Mouse (Mus musculus) erythroblast, adult 5-6 weeks (primary cell): ENCODE results near the gene Msh5. TPM values are rescaled to one million over a fixed set of nuclear protein-coding genes. Genes with fewer than 3 reads are reported as not detected.
A peak's percentile ranks its signal among the peaks of the same experiment; 100 is the strongest.
"Not testable (repeated sequence)": the region's sequence is repeated elsewhere in the genome, so short reads cannot be mapped to it uniquely, and the experiment has no call there.

Source experiments
- ATAC-seq: replicated peaks from 2 replicates; pipeline ENCODE4 v1.8.0; 2016; ENCODE audit warnings: moderate number of reproducible peaks, mild to moderate bottlenecking, moderate TSS enrichment, inconsistent platforms; ENCODE audit not compliant: poor library complexity, low FRiP score, severe bottlenecking
- total RNA-seq, 2 experiments: library from RNA; stranded (forward) in 1 of 2; stranded (reverse) in 1 of 2; fragments of 150-400 nt in 1 of 2; fragments of 200-764, 138-1000 nt in 1 of 2; gene quantifications; 2 replicates each; pipeline versions ENCODE4 v1.2.3 to v1.2.4; 2015 to 2017; ENCODE audit warnings: low replicate concordance in 2 of 2

The Msh5 gene
- total RNA-seq, 2 experiments from 2014 or later: 0.38 to 5.7 TPM

DNA sequence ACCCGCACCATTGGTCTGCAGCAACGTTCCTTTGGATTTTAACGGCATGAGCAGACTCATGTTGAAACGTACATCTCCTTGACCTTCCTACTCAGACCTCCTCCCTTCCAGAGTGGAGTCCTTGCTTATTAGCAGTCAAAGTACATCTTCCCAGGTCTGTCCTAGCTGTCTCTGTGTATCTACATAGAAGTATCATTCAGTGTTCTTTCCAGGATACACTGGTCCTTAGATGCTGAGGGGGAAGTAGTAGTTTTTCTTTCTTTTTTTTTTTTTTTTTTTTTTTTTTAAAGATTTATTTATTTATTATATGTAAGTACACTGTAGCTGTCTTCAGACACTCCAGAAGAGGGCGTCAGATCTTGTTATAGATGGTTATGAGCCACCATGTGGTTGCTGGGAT, 40.6 kb downstream of the Msh5 start:
- not testable (repeated sequence) for ATAC-seq

DNA sequence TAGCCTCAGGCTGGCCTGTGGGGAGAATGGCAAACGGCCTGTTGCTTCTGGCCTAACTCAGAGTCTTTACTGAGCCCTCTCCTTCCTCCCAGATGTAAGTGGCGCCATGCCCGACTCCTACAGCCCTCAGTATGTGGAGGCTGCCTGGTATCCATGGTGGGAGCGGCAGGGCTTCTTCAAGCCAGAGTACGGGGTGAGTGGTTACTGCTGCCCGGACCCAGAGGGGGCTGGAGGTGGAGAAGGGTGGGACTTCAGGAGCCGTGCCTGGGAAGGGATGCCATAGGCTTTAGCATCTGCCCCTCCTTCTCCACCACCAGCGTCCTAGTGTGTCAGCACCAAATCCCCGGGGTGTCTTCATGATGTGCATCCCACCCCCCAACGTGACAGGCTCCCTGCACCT, 41.4 kb downstream of the Msh5 start:
- no peak for ATAC-seq

DNA sequence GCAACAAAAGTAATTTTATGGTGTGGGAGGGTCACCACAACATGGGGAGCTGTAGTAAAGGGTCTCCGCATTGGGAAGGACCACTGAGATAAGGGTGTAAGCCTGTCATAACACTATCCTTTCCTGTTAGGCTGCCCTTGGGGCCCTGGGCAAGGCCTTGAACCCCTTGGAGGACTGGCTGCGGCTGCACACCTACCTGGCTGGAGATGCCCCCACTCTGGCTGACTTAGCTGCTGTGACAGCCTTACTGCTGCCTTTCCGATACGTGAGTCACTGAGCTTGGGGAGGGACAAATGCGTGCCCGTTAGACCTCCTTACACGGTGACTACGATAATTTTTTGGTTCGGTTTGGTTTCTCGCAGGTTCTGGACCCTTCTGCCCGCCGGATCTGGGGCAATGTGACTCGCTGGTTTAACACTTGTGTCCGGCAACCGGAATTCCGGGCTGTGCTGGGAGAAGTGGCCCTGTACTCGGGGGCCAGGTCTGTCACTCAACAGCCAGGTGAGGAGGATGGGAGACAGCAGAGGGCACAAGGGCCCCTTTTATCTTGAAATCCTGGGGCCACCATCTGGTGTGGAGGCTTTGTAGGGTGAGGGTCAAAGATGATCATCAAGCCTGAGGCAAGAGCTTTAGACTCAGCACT, 42.3 kb downstream of the Msh5 start:
- ATAC-seq: no peak

DNA sequence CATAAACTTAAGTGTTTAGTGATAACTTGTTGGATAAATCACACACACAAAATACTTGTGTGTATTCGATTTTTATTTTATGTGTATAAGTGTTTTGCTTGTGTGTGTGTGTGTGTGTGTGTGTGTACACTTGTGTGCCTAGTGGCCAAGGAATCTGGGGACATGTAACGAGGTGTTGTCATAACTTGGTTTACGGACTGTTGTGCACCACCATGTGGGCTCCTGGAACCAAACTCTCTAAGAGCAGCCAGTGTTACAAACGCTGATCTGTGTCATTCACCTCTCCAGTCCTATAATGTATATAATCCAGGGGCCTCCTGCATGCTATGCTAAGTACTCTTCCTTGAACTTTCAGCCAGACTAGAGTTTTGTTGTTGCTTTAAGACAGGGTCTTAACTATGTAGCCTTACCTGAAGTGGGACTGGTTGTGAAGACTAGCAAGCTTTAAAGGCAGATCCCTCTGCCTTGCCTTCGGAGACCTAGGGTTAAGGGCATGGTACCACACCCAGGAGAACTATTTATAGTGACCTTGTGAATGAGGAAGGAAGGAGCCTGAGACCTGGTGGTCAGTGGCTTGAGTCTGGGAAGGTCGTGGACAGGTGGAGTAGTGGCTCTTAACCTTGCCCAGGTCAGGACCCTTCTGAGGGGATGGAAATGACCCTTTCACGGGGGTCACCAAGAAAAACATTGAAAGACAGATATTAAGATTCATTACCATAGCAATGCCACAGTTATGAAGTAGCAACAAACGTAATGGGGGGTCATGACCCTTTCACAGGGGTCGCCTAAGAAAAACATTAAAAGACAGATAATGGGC, 43.3 kb downstream of the Msh5 start:
- no peak for ATAC-seq

DNA sequence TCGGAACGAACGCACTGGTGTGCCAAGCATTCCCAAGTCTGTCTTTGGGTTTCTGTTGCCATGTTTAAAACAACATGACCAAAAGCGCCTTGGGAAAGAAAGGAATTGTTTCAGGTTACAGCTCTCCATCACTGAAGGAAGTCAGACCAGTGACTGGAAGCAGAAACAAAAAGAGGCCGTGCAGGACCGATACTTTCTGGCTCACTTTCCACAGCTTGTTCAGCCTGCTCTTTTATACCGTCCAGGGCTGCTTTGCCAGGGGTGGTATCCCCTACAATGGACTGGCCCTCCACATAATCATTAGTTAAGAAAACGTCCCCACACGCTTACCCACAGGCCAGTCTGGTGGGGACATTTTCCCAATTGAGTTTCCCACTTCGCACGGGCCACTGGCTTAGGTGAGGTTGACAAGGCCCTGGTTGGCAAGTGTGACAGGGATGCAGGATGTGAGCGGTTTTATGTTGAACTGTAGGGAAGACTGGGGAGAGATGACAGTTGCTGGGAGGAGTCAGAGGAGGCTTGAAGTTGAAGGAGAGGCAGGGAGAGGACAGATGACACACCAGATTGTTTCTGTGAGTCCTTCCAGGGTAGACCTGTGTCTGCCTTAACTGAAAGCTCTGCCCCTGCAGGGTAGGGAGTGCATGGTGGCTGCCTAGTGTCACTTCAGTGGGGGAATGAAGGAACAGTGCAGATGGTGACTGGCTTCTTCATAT, 44.2 kb downstream of the Msh5 start:
- peak; percentile 53 for ATAC-seq

DNA sequence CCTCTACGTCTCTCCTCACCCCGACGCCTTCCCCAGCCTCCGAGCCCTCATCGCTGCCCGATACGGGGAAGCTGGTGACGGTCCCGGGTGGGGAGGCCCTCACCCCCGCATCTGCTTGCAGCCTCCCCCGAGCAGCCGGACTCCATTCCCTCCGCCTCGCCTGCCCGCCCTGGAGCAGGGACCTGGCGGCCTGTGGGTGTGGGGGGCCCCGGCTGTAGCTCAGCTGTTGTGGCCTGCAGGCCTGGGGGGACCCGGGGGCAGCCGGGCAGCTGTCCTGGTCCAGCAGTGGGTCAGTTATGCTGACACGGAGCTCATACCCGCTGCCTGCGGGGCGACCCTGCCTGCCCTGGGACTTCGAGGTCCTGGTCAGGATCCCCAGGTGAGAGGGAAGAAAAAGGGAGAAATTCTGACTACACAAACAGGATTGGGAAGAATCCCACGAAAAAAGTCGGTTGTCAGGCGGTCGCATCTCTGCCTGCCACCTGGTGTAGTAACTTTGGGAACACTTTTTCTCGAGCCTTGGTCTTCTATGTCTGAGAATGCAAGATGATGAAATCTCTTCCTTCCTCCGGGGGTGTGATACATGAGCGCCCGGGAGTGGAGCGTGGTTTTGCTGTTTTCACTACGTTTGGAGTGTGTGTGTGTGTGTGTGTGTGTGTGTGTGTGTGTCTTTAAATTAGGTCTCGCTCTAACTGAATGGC, 44.9 kb downstream of the Msh5 start:
- peak; percentile 20; the same call in 1 of the 2 replicates for ATAC-seq

DNA sequence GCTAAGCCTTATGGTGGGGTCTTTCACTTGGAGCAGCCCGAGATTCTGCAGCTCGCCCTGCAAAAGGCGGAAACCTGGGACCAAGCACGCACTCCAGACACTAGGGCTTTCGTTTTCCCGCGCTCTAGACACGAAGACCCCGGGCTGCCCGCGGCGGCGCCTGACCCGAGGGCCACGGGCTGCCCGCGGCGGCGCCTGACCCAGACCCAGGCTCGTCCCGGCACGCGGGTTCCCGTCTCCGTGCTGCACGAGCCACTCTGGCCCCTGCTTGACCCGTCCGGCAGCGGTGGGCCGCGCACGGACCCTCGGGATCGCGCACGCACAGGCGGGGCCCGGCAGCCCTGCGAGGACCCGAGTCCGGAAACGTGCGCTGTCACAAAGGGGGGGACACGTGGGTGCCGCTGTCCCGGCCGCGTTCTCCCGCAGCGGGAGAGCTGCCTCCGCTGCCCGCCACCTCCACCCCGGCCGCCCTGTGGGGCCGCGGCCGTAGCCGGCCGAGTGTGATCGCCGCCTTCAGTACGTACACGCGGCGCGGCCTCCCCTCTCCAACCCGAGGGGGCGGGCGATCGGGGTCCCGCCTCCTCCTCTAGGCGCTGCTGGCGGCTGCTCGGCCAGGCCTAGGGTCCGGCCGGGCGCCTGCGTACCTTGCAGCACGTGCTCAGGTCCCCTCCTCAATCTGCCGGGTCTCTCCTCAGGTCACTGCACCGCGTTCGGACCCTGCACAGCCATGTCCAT, 45.7 kb downstream of the Msh5 start, which contains the start of gene Vars:
Gene Vars, plus strand, starts transcription at position 271 of the 735 bp plus-strand sequence.
- peak; percentile 51 for ATAC-seq

DNA sequence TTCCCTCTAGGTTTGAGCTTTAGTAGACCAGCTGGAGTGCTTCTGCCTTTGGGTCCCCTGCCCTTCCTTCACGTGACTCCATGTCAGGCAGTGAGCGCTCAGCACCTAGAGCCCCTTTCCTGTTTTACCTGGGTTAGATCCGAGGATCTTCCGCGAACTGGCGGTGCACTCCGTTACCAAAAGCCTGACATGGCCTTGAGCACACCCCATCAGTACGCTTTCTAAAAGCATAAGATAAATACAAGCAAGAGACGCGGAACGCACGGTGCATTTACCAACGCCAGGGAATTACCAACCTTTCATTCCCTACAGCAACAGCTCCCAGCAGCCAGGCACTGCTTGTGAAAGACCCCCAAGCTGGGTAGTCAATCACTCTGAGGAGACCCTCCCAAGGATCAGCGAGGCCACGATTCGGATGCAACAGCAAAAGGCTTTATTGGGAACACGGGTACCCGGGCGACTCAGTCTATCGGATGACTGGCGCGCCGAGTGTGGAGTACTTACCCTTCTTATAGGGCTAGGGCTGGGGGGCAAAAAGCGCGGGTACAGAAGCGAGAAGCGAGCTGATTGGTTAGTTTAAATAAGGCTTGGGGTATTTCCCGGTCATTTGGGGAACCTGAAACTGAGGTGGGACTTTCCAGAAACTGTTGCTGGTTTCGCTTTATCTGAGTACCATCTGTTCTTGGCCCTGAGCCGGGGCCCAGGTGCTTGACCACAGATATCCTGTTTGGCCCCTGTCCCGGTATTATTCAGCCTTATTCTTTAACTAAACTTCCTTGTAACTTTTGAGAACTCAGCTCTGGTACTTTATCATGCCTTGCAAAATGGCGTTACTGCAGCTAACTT, 46.5 kb downstream of the Msh5 start:
- ATAC-seq: peak; percentile 23

DNA sequence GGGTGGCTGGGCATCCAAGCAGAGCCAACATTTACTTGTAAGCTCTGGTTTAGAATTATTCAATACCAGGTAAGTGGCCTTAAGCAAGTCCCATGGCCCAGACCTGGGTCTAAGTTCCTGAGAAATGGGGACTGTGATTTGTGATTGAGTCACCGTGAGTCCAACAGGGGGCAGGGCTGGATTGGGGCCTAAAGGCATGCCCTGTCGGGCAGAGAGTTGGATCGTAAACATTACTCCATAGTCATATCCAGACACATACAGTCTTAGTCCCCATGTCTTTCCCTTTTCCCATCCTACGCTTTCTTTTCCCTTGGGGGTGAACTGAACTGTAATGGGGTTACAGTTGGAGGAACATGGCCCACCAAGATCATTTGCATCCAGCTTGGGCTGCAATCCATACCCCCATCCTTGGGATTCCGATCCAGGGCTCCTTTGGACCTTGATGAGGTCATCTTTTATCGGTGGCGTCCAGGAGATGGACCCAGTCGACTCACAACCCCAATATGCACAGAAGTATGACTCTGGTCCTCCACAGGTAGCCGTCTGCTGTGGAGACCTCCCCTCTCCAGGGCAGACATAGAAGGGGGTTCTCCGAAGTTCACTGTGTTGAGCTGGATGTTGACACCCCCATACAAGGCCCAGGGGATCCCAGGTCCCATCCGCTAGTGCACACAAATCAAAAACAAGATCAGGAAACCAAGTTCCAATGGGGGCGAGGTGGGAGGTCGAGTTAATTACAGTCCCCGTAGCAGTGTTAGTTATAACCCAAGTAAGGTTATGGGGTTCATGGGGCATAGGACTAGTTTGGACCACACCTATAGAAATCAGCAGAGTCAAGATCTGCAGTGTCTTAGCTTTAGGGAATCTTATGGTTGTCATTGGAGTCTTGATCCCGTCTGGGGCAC, 47.8 kb downstream of the Msh5 start:
- no peak for ATAC-seq

DNA sequence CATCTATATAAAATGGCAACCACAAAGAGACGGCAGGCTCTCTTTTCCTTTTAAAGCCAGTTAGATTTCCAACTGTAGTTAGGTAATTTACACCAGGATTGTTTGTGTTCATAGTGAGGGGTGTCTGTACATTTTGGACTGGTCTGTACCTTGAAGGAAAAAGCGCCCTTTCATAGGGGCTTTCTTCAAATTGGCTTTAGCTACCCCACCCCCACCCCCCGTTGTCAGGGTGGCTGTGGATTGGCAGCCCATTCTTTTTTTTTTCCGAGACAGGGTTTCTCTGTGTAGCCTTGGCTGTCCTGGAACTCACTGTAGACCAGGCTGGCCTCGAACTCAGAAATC, 49.4 kb downstream of the Msh5 start:
- no peak for ATAC-seq

DNA sequence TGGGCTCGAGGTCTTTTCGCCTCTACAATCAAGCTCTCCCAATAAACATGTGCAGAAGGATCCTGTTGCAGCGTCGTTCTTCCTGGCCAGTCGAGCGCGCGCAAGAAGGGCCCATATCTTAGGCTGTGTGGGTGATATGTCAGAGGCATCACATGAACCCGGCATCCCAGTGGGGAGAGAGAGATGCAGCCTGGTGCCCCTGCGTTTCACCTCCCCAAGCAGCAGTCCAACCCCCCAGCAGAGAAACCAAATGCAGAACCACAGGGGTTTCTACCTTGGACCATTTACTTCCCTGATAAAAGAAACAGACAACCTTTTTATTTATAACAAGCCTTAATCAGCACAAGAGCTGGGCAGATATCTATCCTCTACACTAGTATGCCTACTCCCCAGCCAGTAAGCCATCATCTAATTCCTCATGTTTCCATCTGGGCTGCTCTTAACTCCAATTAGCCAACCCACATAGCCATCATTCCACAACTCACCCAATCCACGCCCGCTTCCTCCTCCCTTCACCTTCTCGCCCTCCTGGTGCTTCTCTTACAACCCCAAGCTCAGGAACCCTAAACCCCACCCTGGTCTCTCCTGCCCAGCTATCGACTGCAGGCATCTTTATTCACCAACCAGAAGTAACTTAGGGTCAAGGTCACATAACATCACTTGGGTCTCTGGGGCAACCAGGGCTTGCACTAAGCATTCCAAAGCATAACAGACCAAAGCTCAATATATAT, 50.0 kb downstream of the Msh5 start:
- peak; percentile 32; the same call in 1 of the 2 replicates for ATAC-seq

DNA sequence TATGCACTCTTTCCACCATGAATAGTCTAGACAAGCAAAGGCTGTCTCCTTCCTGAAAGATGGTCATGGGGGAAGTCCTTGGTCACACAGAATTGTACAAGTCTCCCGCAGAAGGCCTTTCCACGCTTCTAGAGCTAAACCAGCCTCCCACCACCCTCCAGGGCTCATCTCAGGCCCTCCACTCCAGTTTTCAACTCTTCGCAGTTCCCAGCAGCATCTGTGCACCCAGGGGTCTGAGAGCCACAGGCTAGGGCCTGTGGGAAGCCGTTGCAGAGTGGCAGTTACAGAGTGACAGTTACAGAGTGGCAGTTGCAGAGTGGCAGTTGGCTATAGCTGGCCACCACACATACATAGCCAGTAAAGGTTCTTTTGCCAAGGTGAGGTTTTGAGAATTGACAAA, 50.6 kb downstream of the Msh5 start:
- ATAC-seq: not testable (repeated sequence)

DNA sequence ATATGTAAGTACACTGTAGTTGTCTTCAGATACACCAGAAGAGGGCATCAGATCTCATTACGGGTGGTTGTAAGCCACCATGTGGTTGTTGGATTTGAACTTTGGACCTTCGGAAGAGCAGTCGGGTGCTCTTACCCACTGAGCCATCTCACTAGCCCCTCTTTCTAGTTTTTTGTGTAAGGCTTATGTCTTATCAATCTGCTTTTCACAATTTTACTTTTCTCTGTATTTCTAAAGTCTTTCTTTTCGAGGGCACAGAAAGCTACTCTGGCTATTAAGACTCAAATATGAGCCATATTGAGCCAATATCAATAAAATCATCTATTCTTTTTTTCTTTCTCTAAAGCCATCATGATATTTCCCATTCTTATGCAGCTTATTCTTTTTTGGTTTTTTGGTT, 51.4 kb downstream of the Msh5 start:
- not testable (repeated sequence) for ATAC-seq

DNA sequence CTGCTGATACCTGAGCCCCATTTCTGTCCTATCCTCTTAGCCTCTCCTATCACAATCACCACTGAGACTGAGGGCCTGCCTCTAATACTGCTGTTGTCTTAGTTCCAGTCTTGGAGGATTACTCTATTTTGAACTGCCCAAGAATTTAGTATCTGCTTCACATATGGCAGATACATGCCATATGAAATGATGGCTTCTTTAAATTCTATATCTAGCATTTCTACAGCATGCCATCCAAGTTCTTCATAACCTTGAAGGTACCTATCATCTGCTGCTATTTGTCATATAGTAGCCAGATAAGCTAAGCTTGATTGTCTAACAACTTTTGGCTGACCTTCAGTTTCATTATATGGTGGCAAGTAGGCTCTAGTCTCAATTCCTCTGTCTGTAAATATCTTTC, 51.8 kb downstream of the Msh5 start:
- no peak for ATAC-seq

DNA sequence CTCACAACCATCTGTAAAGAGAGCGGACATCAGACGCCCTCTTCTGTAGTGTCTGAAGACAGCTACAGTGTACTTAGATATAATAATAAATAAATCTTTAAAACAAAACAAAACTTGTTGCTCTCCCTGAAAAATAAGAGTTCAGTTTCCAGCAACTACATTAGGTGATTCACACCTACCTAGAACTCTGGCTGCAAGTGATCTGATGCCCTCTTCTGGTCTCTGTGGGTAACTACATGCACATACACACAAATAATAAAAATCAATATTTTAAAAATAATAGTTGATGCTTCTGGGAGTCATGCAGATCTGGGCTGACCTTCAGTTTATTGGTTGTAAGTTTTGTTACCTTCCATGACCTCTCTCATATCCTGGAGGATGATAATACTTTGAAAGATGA, 62.3 kb downstream of the Msh5 start:
- 0 out of 2 replicates have a peak, but pooled peaks have one; percentile 44 for ATAC-seq

DNA sequence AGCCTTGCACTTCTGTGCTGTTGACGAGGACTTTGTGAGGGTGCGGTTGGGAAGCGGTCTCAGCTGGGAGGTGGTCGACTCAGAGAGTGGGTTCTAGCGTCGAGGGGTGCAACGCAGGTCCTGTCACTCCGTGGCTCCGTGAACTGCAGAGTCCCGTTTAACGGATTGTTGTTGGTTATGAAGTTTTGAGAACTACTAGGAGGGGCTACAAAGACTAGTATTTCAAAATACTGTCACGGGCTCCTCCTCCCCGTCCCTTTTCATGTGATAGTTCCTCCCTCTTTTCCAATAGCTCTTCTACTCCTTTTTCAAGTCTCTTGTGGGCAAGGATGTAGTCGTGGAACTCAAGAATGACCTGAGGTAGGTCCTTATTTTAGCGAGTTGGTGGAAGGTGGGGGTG, 64.2 kb downstream of the Msh5 start:
- ATAC-seq: peak; percentile 8; the same call in 1 of the 2 replicates

DNA sequence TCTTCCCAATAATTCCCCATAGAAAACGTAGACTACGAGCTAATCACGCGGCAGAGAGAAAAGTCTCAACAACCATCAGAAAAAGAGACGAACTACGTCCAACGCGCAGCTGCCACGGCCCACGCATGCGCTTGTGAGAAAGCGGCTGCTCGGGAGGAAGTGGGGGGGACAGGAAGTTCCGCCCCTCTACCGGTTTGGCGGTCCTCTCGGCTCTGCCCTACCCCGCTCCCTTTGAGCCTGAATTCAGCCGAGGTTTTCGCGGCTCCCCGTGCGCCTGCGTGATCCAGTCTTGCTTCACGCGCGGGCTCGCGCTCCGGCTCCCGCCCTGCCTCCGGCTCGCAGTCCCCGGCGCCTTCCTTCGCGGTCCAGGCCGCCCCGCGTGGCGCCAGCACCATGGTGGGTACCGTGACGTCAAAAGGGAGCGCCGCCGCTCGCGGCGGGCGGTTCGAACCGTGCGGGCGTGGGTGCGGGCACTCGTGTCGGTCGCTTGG, 64.8 kb downstream of the Msh5 start, which contains the start of gene Lsm2:
Gene Lsm2, plus strand, starts transcription at position 173 of the 491 bp plus-strand sequence.
- ATAC-seq: peak; percentile 90
